Mouse (Mus musculus) forebrain, postnatal 0 days (tissue): ENCODE results near the gene Lmnb2. TPM values are rescaled to one million over a fixed set of nuclear protein-coding genes. Genes with fewer than 3 reads are reported as not detected.

Experiments
- ATAC-seq: fragments of 200-750 bp; cut with Nextera tagmentation; 2 replicates; pipeline ENCODE4 v1.8.0; 2017; ENCODE audit warnings: mild to moderate bottlenecking, moderate library complexity
- DNase-seq: peaks from one replicate; pipeline ENCODE4 v3.0.0-alpha.2; 2015
- H3K27ac ChIP-seq: fragments of 300-500 bp; sonication (generic); 2 replicates; pipeline ENCODE4 v1.5.1; 2014; ENCODE audit warnings: low read depth, mild to moderate bottlenecking, antibody characterized with exemption, low read length, moderate library complexity, mixed read lengths
- H3K27me3 ChIP-seq: fragments of 300-500 bp; sonication (generic); 2 replicates; pipeline ENCODE4 v1.6.1; 2014; ENCODE audit warnings: mild to moderate bottlenecking, low read length, mixed read lengths; ENCODE audit not compliant: insufficient read depth
- H3K36me3 ChIP-seq: fragments of 300-500 bp; sonication (generic); 2 replicates; pipeline ENCODE4 v1.6.1; 2014; ENCODE audit warnings: mild to moderate bottlenecking, moderate library complexity; ENCODE audit not compliant: insufficient read depth
- H3K4me1 ChIP-seq: fragments of 300-500 bp; sonication (generic); 2 replicates; pipeline ENCODE4 v1.6.1; 2014; ENCODE audit warnings: antibody characterized with exemption; ENCODE audit not compliant: insufficient read depth
- H3K4me2 ChIP-seq: fragments of 300-500 bp; sonication (generic); 2 replicates; pipeline ENCODE4 v1.6.1; 2014; ENCODE audit warnings: low read depth, mild to moderate bottlenecking, moderate library complexity
- H3K4me3 ChIP-seq: fragments of 300-500 bp; sonication (generic); 2 replicates; pipeline ENCODE4 v1.5.1; 2014; ENCODE audit warnings: low read depth, low read length, mixed read lengths
- H3K9ac ChIP-seq: fragments of 300-500 bp; sonication (generic); 2 replicates; pipeline ENCODE4 v1.6.1; 2014; ENCODE audit warnings: mild to moderate bottlenecking
- H3K9me3 ChIP-seq: fragments of 300-500 bp; sonication (generic); 2 replicates; pipeline ENCODE4 v1.6.1; 2016; ENCODE audit warnings: low read length
- CTCF ChIP-seq: sonication (generic); IDR thresholded peaks from 2 replicates; pipeline ENCODE4 v1.5.1; 2016; ENCODE audit warnings: antibody characterized with exemption, control low read depth, low read depth
- WGBS: fragments of 180-500 bp; shearing (Covaris S2); extraction: QIAGEN DNeasy Blood & Tissue Kit; methylation state at CpG from one replicate; pipeline ENCODE4 v1.1.7; 2014; 5-methylcytosine and 5-hydroxymethylcytosine counted together
- polyA plus RNA-seq: library from polyadenylated mRNA; unstranded; fragments of >200 nt; fragmentation: Nextera tagmentation; extraction: Ambion mirVana; gene quantifications from 2 replicates; pipeline ENCODE4 v1.2.1, GENCODE M21; 2015
- total RNA-seq: library from RNA; depleted of rRNA; stranded (reverse); fragments of >200 nt; gene quantifications from 2 replicates; pipeline ENCODE4 v1.2.3, GENCODE M21; 2014

Lmnb2 gene
- total and polyA plus RNA-seq, 2 experiments from 2014 or later: 24.5 to 46.1 TPM

DNA sequence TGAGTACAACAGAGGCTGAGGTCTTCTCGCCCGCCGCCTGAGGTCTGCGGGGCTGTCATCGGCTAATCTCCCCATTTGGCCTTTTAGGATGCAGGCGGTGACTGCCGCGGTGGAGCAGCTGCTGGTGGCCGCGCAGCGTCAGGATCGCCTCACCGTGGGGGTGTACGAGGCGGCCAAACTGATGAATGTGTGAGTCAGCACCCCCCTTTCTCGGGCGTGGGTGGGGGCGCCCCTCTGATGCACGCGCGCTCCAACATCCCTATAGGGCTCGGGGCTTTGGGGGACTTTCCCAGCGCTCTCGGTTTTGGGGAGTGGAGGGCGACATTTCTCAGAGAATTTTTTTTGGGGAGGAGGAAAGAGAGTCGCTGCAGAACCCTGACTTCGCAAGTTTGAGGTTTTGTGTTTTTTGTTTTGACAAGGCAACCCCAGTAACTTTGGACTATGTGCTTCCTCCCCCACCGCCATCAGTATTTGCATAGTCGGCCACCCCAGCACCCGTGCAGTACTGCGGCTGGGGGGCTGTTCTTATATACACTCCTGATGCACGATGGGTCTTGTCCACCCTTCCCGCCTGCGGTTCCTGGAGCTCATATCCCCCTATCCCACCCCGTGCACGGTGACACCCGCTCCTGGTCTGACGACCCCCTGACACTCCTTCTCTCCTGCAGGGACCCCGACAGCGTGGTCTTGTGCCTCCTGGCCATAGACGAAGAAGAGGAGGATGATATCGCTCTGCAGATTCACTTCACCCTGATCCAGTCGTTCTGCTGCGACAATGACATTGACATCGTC is 12.5 kb upstream of the Lmnb2 start:
- Histone ChIP-seq H3K27ac (no peak overlapping the region), H3K9ac (peak overlapping the region; percentile 51), H3K4me3 (peak overlapping the region; percentile 42), H3K4me2 (peak overlapping the region; percentile 77), H3K4me1 (peaks cover 9% of the 10 kb centered on the region), H3K27me3 (peaks cover 48% of the 10 kb centered on the region), H3K9me3 (no peaks in the 10 kb centered on the region), H3K36me3 (no peaks in the 10 kb centered on the region)
- ATAC-seq (no peak), DNase-seq (no peak)
- WGBS: 2% methylated on average over 44 of the region's 45 CpGs
- TF ChIP-seq CTCF: no peak

DNA sequence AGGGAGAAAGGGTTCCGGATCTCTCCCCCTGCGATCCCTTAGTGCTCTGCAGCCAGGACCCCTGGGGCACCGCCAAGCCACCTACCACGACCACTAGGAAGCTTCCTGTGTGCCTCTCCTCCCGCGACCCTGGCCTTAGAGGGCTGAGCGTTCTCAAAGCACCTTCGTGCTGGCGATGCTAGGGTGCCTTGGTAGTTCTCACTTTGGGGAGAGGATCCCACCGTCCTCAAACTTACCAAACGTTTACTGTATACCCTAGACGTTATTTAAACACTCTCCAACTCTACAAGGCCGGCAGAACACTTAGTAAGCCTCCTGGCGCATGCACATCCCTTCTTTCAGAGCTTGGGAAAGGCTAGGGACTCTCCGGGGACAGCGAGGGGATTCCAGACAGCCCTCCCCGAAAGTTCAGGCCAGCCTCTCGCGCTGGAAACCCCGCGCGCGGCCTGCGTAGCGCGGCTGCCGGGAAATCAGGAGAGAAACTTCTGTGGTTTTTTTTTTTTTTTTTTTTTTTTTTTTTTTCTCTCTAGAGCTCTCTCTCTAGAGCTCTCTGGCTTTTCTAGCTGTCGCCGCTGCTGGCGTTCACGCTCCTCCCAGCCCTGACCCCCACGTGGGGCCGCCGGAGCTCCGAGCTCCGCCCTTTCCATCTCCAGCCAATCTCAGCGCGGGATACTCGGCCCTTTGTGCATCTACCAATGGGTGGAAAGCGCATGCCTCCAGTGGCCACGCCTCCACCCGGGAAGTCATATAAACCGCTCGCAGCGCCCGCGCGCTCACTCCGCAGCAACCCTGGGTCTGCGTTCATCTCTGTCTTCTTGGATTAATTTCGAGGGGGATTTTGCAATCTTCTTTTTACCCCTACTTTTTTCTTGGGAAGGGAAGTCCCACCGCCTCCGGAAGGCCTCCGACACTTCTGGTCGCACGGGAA is 11.5 kb upstream of the Lmnb2 start, which contains the start of gene Gadd45b:
TSS of gene Gadd45b (plus strand) at position 775 of the 928 bp plus-strand sequence.
- peak within 1 kb of the TSS; percentile 42 for H3K4me3 ChIP-seq
- H3K36me3 ChIP-seq: no peaks in the 10 kb centered on the region
- under 1% methylated on average over 56 of the region's 56 CpGs for WGBS
- H3K4me1 ChIP-seq: peaks cover 9% of the 10 kb centered on the region
- TF ChIP-seq CTCF: no peak
- ATAC-seq: peak; percentile 94
- peak within 1 kb of the TSS; percentile 77 for H3K4me2 ChIP-seq
- H3K9ac ChIP-seq: peak within 1 kb of the TSS; percentile 51
- peak within 1 kb of the TSS; percentile 16 for H3K27ac ChIP-seq
- H3K27me3 ChIP-seq: peaks cover 45% of the 10 kb centered on the region
- peak; percentile 98 for DNase-seq
- H3K9me3 ChIP-seq: no peaks in the 10 kb centered on the region

DNA sequence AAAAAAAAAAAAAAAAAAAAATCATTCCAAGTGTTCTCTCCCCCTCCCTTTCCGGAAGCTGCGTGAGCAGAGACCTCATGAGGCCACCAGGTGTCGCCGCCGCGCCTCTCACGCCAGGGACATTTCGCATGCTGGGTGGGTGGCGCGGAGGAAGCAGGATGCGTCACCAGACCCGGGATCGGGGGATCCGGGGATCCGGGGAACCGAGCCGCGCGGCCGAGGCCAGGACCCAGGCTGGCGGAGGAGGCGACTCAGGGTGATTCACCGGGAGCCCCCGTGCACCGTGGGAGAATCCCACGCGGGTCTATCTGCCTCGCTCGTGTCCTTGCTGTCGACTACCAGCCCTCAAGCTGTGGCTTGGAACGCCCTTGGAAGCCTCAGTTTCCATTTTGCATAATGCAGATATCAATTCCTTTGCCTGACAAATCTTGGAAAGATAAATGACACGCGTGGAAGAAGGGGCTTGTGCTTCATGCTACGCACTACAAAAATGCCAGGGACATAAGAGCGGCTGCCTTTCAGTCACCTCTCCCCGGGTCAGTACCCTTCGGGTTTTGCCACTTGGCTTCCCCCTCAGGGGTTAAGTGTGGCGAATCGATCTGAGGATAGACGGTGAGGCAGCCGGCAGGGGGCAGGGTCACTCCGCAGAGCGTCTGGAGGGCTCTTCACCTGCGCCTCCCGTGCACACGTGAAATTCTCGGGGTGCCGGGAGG is 10.7 kb upstream of the Lmnb2 start:
- Histone ChIP-seq H3K9me3 (no peaks in the 10 kb centered on the region), H3K4me1 (peaks cover 9% of the 10 kb centered on the region), H3K27me3 (peaks cover 37% of the 10 kb centered on the region), H3K4me3 (peak overlapping the region; percentile 42), H3K9ac (peak overlapping the region; percentile 49), H3K36me3 (no peaks in the 10 kb centered on the region), H3K27ac (peak overlapping the region; percentile 16), H3K4me2 (peak overlapping the region; percentile 77)
- DNase-seq (peak; percentile 95), ATAC-seq (peak; percentile 66)
- TF ChIP-seq CTCF: peak; percentile 94
- 3% methylated on average over 48 of the region's 48 CpGs for WGBS

DNA sequence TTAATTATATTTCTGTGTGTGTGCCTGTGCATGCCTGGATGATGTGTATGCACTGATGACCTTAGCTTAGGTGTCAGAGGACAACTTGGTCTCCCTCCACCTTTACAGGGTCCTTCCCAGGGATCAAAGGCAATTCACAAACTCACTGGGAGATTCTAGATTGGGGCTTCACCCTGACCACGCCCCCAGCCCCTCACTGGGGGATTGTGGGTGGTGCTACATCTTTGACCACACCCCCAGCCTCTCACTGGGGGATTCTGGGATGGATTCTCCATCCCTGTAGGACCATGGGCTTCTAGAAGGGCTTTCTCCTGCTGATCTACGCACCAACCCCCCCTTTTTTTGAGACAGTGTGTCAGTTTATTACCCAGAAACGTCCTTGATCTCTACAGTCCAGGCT is 7.4 kb upstream of the Lmnb2 start:
- Histone ChIP-seq H3K4me2 (no peak overlapping the region), H3K4me1 (peaks cover 4% of the 10 kb centered on the region), H3K9me3 (no peaks in the 10 kb centered on the region), H3K9ac (no peak overlapping the region), H3K36me3 (no peaks in the 10 kb centered on the region), H3K27me3 (0 out of 2 replicates have a peak, but pooled peaks cover 4% of the 10 kb centered on the region), H3K4me3 (no peak overlapping the region), H3K27ac (no peak overlapping the region)
- WGBS: 48% methylated on average over 3 of the region's 3 CpGs
- ATAC-seq: no peak
- no peak for DNase-seq
- TF ChIP-seq CTCF: no peak

DNA sequence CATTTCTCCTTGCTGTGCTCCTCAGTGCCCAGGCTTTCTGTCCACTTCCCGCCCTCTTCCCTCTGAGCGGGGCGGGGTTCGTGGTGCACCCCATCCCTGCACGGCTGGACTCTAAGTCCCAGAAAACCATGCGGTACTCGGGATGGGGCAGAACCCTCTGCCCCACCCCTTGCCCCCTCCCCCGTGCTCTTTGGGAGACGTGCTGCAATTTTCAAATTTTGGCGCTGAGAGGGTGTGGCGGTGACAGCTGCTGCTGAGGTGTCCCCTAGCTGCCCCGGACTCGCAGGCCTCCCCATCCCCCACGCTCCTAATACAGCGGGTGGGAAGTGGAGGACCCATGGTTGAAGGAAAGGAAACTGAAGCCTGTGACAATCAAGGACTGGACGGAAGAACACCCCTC is 3.9 kb upstream of the Lmnb2 start:
- H3K4me1 ChIP-seq: no peaks in the 10 kb centered on the region
- no peak for DNase-seq
- ATAC-seq: no peak
- peak overlapping the region; percentile 31 for H3K4me2 ChIP-seq
- H3K9ac ChIP-seq: no peak overlapping the region
- no peak for TF ChIP-seq CTCF
- WGBS: 4% methylated on average over 16 of the region's 16 CpGs
- no peaks in the 10 kb centered on the region for H3K27me3 ChIP-seq
- H3K27ac ChIP-seq: no peak overlapping the region
- H3K9me3 ChIP-seq: no peaks in the 10 kb centered on the region
- no peaks in the 10 kb centered on the region for H3K36me3 ChIP-seq
- H3K4me3 ChIP-seq: 0 out of 2 replicates have a peak overlapping the region, but pooled peaks have one; percentile 0

DNA sequence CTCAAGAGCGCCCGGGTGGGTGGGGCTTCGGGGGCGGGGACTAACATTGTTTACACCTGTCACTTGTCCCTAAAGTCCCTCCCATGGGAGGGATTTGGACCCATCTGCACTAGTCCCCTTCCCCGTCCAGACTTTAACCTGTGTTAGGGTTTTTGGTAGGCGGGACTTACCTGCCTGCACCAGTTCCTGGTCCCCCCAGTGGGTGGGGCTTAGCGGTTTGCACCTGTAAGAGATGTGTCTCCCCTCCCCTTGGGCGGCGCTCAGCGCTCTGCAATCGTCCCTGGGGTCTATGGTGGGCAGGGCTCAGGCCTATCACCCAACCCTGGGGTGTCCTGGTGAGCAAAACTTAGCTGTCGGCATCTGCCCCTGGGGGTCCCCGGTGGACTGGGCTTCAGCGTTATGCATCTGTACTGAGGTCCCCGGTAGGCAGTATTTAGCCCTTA is 688 bp downstream of the Lmnb2 start:
- H3K9me3 ChIP-seq: no peaks in the 10 kb centered on the region
- H3K4me3 ChIP-seq: peak overlapping the region; percentile 57
- ATAC-seq (peak; percentile 49), DNase-seq (peak; percentile 50)
- H3K9ac ChIP-seq: peak overlapping the region; percentile 66
- H3K27me3 ChIP-seq: no peaks in the 10 kb centered on the region
- 0 out of 2 replicates have a peak, but pooled peaks cover 6% of the 10 kb centered on the region for H3K4me1 ChIP-seq
- 2% methylated on average over 15 of the region's 15 CpGs for WGBS
- peak overlapping the region; percentile 88 for H3K4me2 ChIP-seq
- peaks cover 11% of the 10 kb centered on the region; the same call in 1 of the 2 replicates for H3K36me3 ChIP-seq
- TF ChIP-seq CTCF: no peak
- H3K27ac ChIP-seq: peak overlapping the region; percentile 51
